Mouse (Mus musculus): ENCODE results near the gene Sae1. TPM values are rescaled to one million over a fixed set of nuclear protein-coding genes. Genes with fewer than 3 reads are reported as not detected.

Sae1 gene
- polyA plus RNA-seq, 1 experiment from 2014 or later, result 365 TPM

DNA sequence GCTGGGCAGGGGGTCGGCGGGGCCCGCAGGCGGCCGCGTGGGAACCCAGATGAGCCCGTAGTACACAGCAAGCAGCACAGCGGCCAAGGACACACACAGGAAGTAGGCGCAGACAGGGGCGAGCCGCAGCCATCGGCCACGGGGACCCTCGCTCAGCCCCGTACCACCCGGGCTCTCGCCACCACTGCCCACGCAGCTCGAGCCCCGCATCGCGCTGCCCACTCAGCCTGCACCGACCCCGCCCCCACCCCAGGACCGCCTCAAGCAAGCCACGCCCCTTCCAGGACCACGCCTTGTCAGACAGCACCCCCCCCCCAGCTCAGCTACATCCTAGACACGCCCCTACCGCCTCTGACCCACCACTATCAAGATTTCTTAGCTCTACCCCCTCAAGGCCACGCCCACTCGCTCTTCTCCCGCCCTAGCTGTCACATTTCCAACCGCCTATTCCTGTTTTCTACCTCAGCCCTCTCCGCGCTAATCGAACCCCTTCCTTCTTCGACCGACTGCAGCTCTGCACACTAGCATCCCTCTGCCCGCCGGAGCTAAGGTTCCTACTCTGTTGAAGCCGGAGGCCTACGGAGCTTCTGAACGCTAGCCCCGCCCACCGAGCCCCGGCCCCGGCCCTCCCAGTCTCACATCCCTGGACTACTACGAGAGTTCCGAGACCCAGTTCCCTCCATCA lies 114.4 kb downstream of the Sae1 start, which contains the start of gene Inafm1:
Inafm1 (minus strand) TSS at position 537 of the 685 bp plus-strand sequence.
- Histone ChIP-seq H3K9me3 (ENCODE audit: low read depth, low read length) (no peaks in the 10 kb centered on the region), H3K9ac (peak within 1 kb of the TSS; percentile 81), H3K4me3 (ENCODE audit: low read depth, low read length) (peak within 1 kb of the TSS; percentile 77), H3K27me3 (ENCODE audit: insufficient read depth, low read length) (no peaks in the 10 kb centered on the region), H3K4me1 (ENCODE audit: insufficient read depth) (peaks cover 6% of the 10 kb centered on the region), H3K4me2 (peak within 1 kb of the TSS; percentile 89), H3K36me3 (ENCODE audit: insufficient read depth) (peaks cover 31% of the 10 kb centered on the region), H3K27ac (ENCODE audit: low read depth) (peak within 1 kb of the TSS; percentile 96)
- peak; percentile 97 for DNase-seq
- 1% methylated on average over 39 of the region's 49 CpGs for WGBS
- peak; percentile 81 for ATAC-seq (ENCODE audit: insufficient read depth)
- TF ChIP-seq CTCF (IDR thresholded peaks at IDR 0.05; ENCODE audit: low read depth), result no peak

GRCm38 (mm10) chr7:16272681-16273080 lies 114.9 kb downstream of the Sae1 start:
- Histone ChIP-seq H3K9ac (peak overlapping the region; percentile 81), H3K4me3 (ENCODE audit: low read depth, low read length) (peak overlapping the region; percentile 77), H3K4me2 (peak overlapping the region; percentile 89), H3K36me3 (ENCODE audit: insufficient read depth) (peaks cover 26% of the 10 kb centered on the region), H3K27me3 (ENCODE audit: insufficient read depth, low read length) (no peaks in the 10 kb centered on the region), H3K9me3 (ENCODE audit: low read depth, low read length) (no peaks in the 10 kb centered on the region), H3K27ac (ENCODE audit: low read depth) (peak overlapping the region; percentile 96), H3K4me1 (ENCODE audit: insufficient read depth) (peaks cover 6% of the 10 kb centered on the region)
- TF ChIP-seq CTCF (IDR thresholded peaks at IDR 0.05; ENCODE audit: low read depth), result peak; percentile 35; the same call in 1 of the 2 replicates
- ATAC-seq (ENCODE audit: insufficient read depth) (peak; percentile 83), DNase-seq (peak; percentile 78)
- WGBS, result under 1% methylated on average over 46 of the region's 46 CpGs

DNA sequence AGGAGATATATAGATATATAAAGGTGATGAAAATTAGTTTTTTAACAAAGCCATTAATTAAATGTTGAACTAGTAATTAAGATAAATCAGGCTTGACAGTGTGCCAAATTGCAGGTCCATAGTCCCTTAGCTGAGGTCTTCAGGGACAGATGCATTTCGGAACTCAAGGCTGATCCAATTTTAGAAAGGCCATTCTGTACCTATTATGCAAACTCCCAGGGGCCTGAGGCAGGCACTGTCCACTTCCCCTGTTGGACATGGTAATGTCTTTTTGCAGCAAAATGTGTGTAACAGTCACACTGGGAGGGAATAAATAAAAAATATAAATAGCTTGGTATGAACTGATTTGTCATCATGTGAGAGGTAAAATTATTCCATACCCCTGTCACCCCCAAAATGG lies 116.5 kb downstream of the Sae1 start:
- Histone ChIP-seq H3K9me3 (ENCODE audit: low read depth, low read length) (no peaks in the 10 kb centered on the region), H3K4me3 (ENCODE audit: low read depth, low read length) (no peak overlapping the region), H3K4me2 (no peak overlapping the region; the same call in 1 of the 2 replicates), H3K9ac (no peak overlapping the region), H3K27ac (ENCODE audit: low read depth) (no peak overlapping the region), H3K4me1 (ENCODE audit: insufficient read depth) (peaks cover 6% of the 10 kb centered on the region), H3K36me3 (ENCODE audit: insufficient read depth) (peaks cover 11% of the 10 kb centered on the region), H3K27me3 (ENCODE audit: insufficient read depth, low read length) (no peaks in the 10 kb centered on the region)
- WGBS, result 82% methylated on average over 1 of the region's 1 CpGs
- DNase-seq, result no peak
- ATAC-seq (ENCODE audit: insufficient read depth), result no peak
- TF ChIP-seq CTCF (IDR thresholded peaks at IDR 0.05; ENCODE audit: low read depth), result no peak

Other genes starting within 250 kb of the Sae1 start
- 21.0 and 24.9 TPM in 2 replicates for gene Meis3, start 212.7 kb downstream of the Sae1 start, polyA plus RNA-seq (2014; fragmentation: Nextera tagmentation; extraction: Ambion mirVana)
- 11.2 and 13.8 TPM in 2 replicates for gene Dhx34, start 165.8 kb downstream of the Sae1 start, polyA plus RNA-seq (2014; fragmentation: Nextera tagmentation; extraction: Ambion mirVana)
- 0.05 and 0.18 TPM in 2 replicates for gene C5ar2, start 143.7 kb downstream of the Sae1 start, polyA plus RNA-seq (2014; fragmentation: Nextera tagmentation; extraction: Ambion mirVana)
- gene C5ar1, start 128.3 kb downstream of the Sae1 start, polyA plus RNA-seq (2014; fragmentation: Nextera tagmentation; extraction: Ambion mirVana), result 1.7 and 2.0 TPM in 2 replicates
- 14.3 and 14.5 TPM in 2 replicates for gene Inafm1, start 114.2 kb downstream of the Sae1 start, polyA plus RNA-seq (2014; fragmentation: Nextera tagmentation; extraction: Ambion mirVana)
- 17.7 and 22.7 TPM in 2 replicates for gene Ccdc9, start 101.0 kb downstream of the Sae1 start, polyA plus RNA-seq (2014; fragmentation: Nextera tagmentation; extraction: Ambion mirVana)
- 4.9 and 6.4 TPM in 2 replicates for gene Bbc3, start 79.4 kb downstream of the Sae1 start, polyA plus RNA-seq (2014; fragmentation: Nextera tagmentation; extraction: Ambion mirVana)
- 18.7 and 19.0 TPM in 2 replicates for gene Zc3h4, start 13.1 kb upstream of the Sae1 start, polyA plus RNA-seq (2014; fragmentation: Nextera tagmentation; extraction: Ambion mirVana)
- gene Tmem160, start 65.0 kb upstream of the Sae1 start, polyA plus RNA-seq (2014; fragmentation: Nextera tagmentation; extraction: Ambion mirVana), result 40.4 and 46.1 TPM in 2 replicates
- 0.07 TPM in 1 of 2 replicates, not detected in the other for gene Npas1, start 89.9 kb upstream of the Sae1 start, polyA plus RNA-seq (2014; fragmentation: Nextera tagmentation; extraction: Ambion mirVana)
- gene Arhgap35, start 227.2 kb upstream of the Sae1 start, polyA plus RNA-seq (2014; fragmentation: Nextera tagmentation; extraction: Ambion mirVana), result 29.6 and 30.5 TPM in 2 replicates